Comparison of ENCODE assay signal across 7 mouse cellular contexts in genomic region chr9:107634406-107635278, GRCm38 (mm10). TPM values are rescaled to one million over a fixed set of nuclear protein-coding genes. Genes with fewer than 3 reads are reported as not detected.
DNase-seq lines count a peak whose midpoint lies in the region; ATAC-seq and TF ChIP-seq lines count a peak whose summit lies in the region.

No protein-coding gene starts in this region.

- ATAC-seq in lung, postnatal 0 days: no peak
- ATAC-seq in embryonic facial prominence, embryonic 12.5 days (ENCODE audit: insufficient number of reproducible peaks, insufficient read depth, low FRiP score, low TSS enrichment): no peak
- no peak for ATAC-seq in hindbrain, postnatal 0 days
- no peak for ATAC-seq in neural tube, embryonic 11.5 days (ENCODE audit: insufficient read depth, low FRiP score, low TSS enrichment)

- peak overlapping the region; percentile 96 for H3K9ac ChIP-seq in lung, postnatal 0 days (replicated peaks; ENCODE audit: low read depth)
- H3K9ac ChIP-seq in embryonic facial prominence, embryonic 12.5 days: peak overlapping the region; percentile 94
- peak overlapping the region; percentile 89 for H3K9ac ChIP-seq in hindbrain, postnatal 0 days (replicated peaks; ENCODE audit: low read length)
- peak overlapping the region; percentile 89 for H3K9ac ChIP-seq in neural tube, embryonic 11.5 days (ENCODE audit: low read length)

- no peak for DNase-seq in lung, postnatal 0 days (ENCODE audit: low spot score)
- DNase-seq in lung, postnatal 4 days: no peak
- DNase-seq in hindbrain, postnatal 0 days (ENCODE audit: low spot score): no peak
- no peak for DNase-seq in neural tube, embryonic 11.5 days (ENCODE audit: low spot score)
- DNase-seq in adrenal gland, adult 8-10 months: no peak
- DNase-seq in embryo, embryonic 11 days: no peak

- no peaks in the 10 kb centered on the region for H3K9me3 ChIP-seq in lung, postnatal 0 days (ENCODE audit: low read length)
- H3K9me3 ChIP-seq in embryonic facial prominence, embryonic 12.5 days: no peaks in the 10 kb centered on the region
- no peaks in the 10 kb centered on the region for H3K9me3 ChIP-seq in hindbrain, postnatal 0 days (ENCODE audit: low read length)
- no peaks in the 10 kb centered on the region for H3K9me3 ChIP-seq in neural tube, embryonic 11.5 days (ENCODE audit: control insufficient read depth, low read length)

- no peaks in the 10 kb centered on the region for H3K36me3 ChIP-seq in lung, postnatal 0 days (ENCODE audit: insufficient read depth, low read length)
- H3K36me3 ChIP-seq in embryonic facial prominence, embryonic 12.5 days: no peaks in the 10 kb centered on the region
- H3K36me3 ChIP-seq in hindbrain, postnatal 0 days (ENCODE audit: insufficient read depth, low read length): no peaks in the 10 kb centered on the region
- no peaks in the 10 kb centered on the region for H3K36me3 ChIP-seq in neural tube, embryonic 11.5 days (ENCODE audit: control insufficient read depth, insufficient read depth, low read length)

- H3K27me3 ChIP-seq in lung, postnatal 0 days (replicated peaks; ENCODE audit: insufficient read depth, low read length): no peaks in the 10 kb centered on the region
- no peaks in the 10 kb centered on the region for H3K27me3 ChIP-seq in embryonic facial prominence, embryonic 12.5 days
- H3K27me3 ChIP-seq in hindbrain, postnatal 0 days (ENCODE audit: insufficient read depth, low read length): no peaks in the 10 kb centered on the region
- H3K27me3 ChIP-seq in neural tube, embryonic 11.5 days (ENCODE audit: control insufficient read depth, insufficient read depth, low read length): no peaks in the 10 kb centered on the region

- peak overlapping the region; percentile 90 for H3K4me3 ChIP-seq in lung, postnatal 0 days (ENCODE audit: low read depth, low read length)
- peak overlapping the region; percentile 81 for H3K4me3 ChIP-seq in embryonic facial prominence, embryonic 12.5 days
- peak overlapping the region; percentile 81 for H3K4me3 ChIP-seq in hindbrain, postnatal 0 days (ENCODE audit: low read length)
- peak overlapping the region; percentile 90 for H3K4me3 ChIP-seq in neural tube, embryonic 11.5 days (ENCODE audit: low read depth, low read length)

- H3K4me1 ChIP-seq in lung, postnatal 0 days (ENCODE audit: insufficient read depth, low read depth, low read length): peaks cover 25% of the 10 kb centered on the region
- peaks cover 64% of the 10 kb centered on the region for H3K4me1 ChIP-seq in embryonic facial prominence, embryonic 12.5 days
- peaks cover 41% of the 10 kb centered on the region for H3K4me1 ChIP-seq in hindbrain, postnatal 0 days (ENCODE audit: insufficient read depth, low read length)
- peaks cover 57% of the 10 kb centered on the region for H3K4me1 ChIP-seq in neural tube, embryonic 11.5 days (ENCODE audit: control insufficient read depth, insufficient read depth, low read length)

- no peak for TF ChIP-seq EP300 in lung, postnatal 0 days (IDR thresholded peaks at IDR 0.05)

- peak overlapping the region; percentile 90 for H3K27ac ChIP-seq in lung, postnatal 0 days (ENCODE audit: low read length)
- peak overlapping the region; percentile 90 for H3K27ac ChIP-seq in embryonic facial prominence, embryonic 12.5 days
- H3K27ac ChIP-seq in hindbrain, postnatal 0 days: peak overlapping the region; percentile 93
- peak overlapping the region; percentile 98 for H3K27ac ChIP-seq in neural tube, embryonic 11.5 days (ENCODE audit: low read depth, low read length)

- peak overlapping the region; percentile 90 for H3K4me2 ChIP-seq in lung, postnatal 0 days (replicated peaks; ENCODE audit: low read depth, low read length)
- peak overlapping the region; percentile 95 for H3K4me2 ChIP-seq in embryonic facial prominence, embryonic 12.5 days (replicated peaks)
- H3K4me2 ChIP-seq in hindbrain, postnatal 0 days (ENCODE audit: low read depth, low read length): peak overlapping the region; percentile 96
- H3K4me2 ChIP-seq in neural tube, embryonic 11.5 days (ENCODE audit: low read depth): peak overlapping the region; percentile 77

- WGBS in lung, postnatal 0 days: 1% methylated on average over 35 of the region's 35 CpGs
- WGBS in embryonic facial prominence, embryonic 12.5 days: 2% methylated on average over 35 of the region's 35 CpGs
- under 1% methylated on average over 35 of the region's 35 CpGs for WGBS in hindbrain, postnatal 0 days
- under 1% methylated on average over 35 of the region's 35 CpGs for WGBS in neural tube, embryonic 11.5 days

- 0 out of 2 replicates have a peak, but pooled peaks have one; percentile 7 for TF ChIP-seq CTCF in lung, postnatal 0 days (IDR thresholded peaks at IDR 0.05)
- TF ChIP-seq CTCF in hindbrain, postnatal 0 days (IDR thresholded peaks at IDR 0.05; ENCODE audit: low read depth): peak; percentile 1; the same call in 1 of the 2 replicates

RNA-seq across cellular contexts. Expression of gene Gnai2, which starts 0.5 kb away (rescaled TPM):
- polyA plus RNA-seq in lung, postnatal 0 days (2015; fragmentation: Nextera tagmentation; extraction: Ambion mirVana): 414 and 417 TPM in 2 replicates
- 439 and 443 TPM in 2 replicates for polyA plus RNA-seq in embryonic facial prominence, embryonic 12.5 days (2016; fragmentation: Nextera tagmentation; extraction: Ambion mirVana)
- 334 and 369 TPM in 2 replicates for total RNA-seq in hindbrain, postnatal 0 days (2014; rRNA removed)
- polyA plus RNA-seq in hindbrain, postnatal 0 days (2015; fragmentation: Nextera tagmentation; extraction: Ambion mirVana): 275 and 287 TPM in 2 replicates
- polyA plus RNA-seq in neural tube, embryonic 11.5 days (2014; fragmentation: Nextera tagmentation; extraction: Ambion mirVana): 434 and 452 TPM in 2 replicates
- total RNA-seq in adrenal gland, adult 8-10 months (2022): 100 to 1,000 TPM; 229 to 382 (median 295) TPM

RNA-seq across cellular contexts. Expression of gene Sema3b, which starts 25.6 kb away (rescaled TPM):
- polyA plus RNA-seq in lung, postnatal 0 days (2015; fragmentation: Nextera tagmentation; extraction: Ambion mirVana): 31.9 and 34.3 TPM in 2 replicates
- polyA plus RNA-seq in embryonic facial prominence, embryonic 12.5 days (2016; fragmentation: Nextera tagmentation; extraction: Ambion mirVana): 3.8 and 6.9 TPM in 2 replicates
- 11.2 and 14.6 TPM in 2 replicates for total RNA-seq in hindbrain, postnatal 0 days (2014; rRNA removed)
- polyA plus RNA-seq in hindbrain, postnatal 0 days (2015; fragmentation: Nextera tagmentation; extraction: Ambion mirVana): 8.3 and 9.0 TPM in 2 replicates
- 2.6 and 3.0 TPM in 2 replicates for polyA plus RNA-seq in neural tube, embryonic 11.5 days (2014; fragmentation: Nextera tagmentation; extraction: Ambion mirVana)
- 1 to 10 TPM; 5.0 to 7.7 (median 6.2) TPM for total RNA-seq in adrenal gland, adult 8-10 months (2022)

RNA-seq across cellular contexts. Expression of gene Slc38a3, which starts 34.7 kb away (rescaled TPM):
- polyA plus RNA-seq in lung, postnatal 0 days (2015; fragmentation: Nextera tagmentation; extraction: Ambion mirVana): 0.51 and 0.81 TPM in 2 replicates
- polyA plus RNA-seq in embryonic facial prominence, embryonic 12.5 days (2016; fragmentation: Nextera tagmentation; extraction: Ambion mirVana): 8.2 and 8.3 TPM in 2 replicates
- 102 and 134 TPM in 2 replicates for total RNA-seq in hindbrain, postnatal 0 days (2014; rRNA removed)
- 52.1 and 54.5 TPM in 2 replicates for polyA plus RNA-seq in hindbrain, postnatal 0 days (2015; fragmentation: Nextera tagmentation; extraction: Ambion mirVana)
- polyA plus RNA-seq in neural tube, embryonic 11.5 days (2014; fragmentation: Nextera tagmentation; extraction: Ambion mirVana): 6.8 and 7.2 TPM in 2 replicates
- 1 to 10 TPM in 1 of 4 experiments, under 1 TPM in 3; 0.31 to 2.2 (median 0.74) TPM for total RNA-seq in adrenal gland, adult 8-10 months (2022)

RNA-seq across cellular contexts. Expression of gene Gnat1, which starts 44.9 kb away (rescaled TPM):
- polyA plus RNA-seq in lung, postnatal 0 days (2015; fragmentation: Nextera tagmentation; extraction: Ambion mirVana): 0.23 and 0.30 TPM in 2 replicates
- 1.4 and 3.0 TPM in 2 replicates for polyA plus RNA-seq in embryonic facial prominence, embryonic 12.5 days (2016; fragmentation: Nextera tagmentation; extraction: Ambion mirVana)
- 0.52 TPM in 1 of 2 replicates, not detected in the other for total RNA-seq in hindbrain, postnatal 0 days (2014; rRNA removed)
- 2.4 and 2.7 TPM in 2 replicates for polyA plus RNA-seq in hindbrain, postnatal 0 days (2015; fragmentation: Nextera tagmentation; extraction: Ambion mirVana)
- polyA plus RNA-seq in neural tube, embryonic 11.5 days (2014; fragmentation: Nextera tagmentation; extraction: Ambion mirVana): 1.9 and 2.4 TPM in 2 replicates
- total RNA-seq in adrenal gland, adult 8-10 months (2022): under 1 TPM in 1 of 4 experiments, not detected in 3; 0.74 TPM

RNA-seq across cellular contexts. Expression of gene Ifrd2, which starts 47.2 kb away (rescaled TPM):
- 22.4 and 24.1 TPM in 2 replicates for polyA plus RNA-seq in lung, postnatal 0 days (2015; fragmentation: Nextera tagmentation; extraction: Ambion mirVana)
- polyA plus RNA-seq in embryonic facial prominence, embryonic 12.5 days (2016; fragmentation: Nextera tagmentation; extraction: Ambion mirVana): 35.8 and 36.9 TPM in 2 replicates
- 7.6 and 10.9 TPM in 2 replicates for total RNA-seq in hindbrain, postnatal 0 days (2014; rRNA removed)
- polyA plus RNA-seq in hindbrain, postnatal 0 days (2015; fragmentation: Nextera tagmentation; extraction: Ambion mirVana): 9.0 and 9.3 TPM in 2 replicates
- polyA plus RNA-seq in neural tube, embryonic 11.5 days (2014; fragmentation: Nextera tagmentation; extraction: Ambion mirVana): 35.2 and 39.0 TPM in 2 replicates
- 10 to 100 TPM; 36.7 to 49.1 (median 39.8) TPM for total RNA-seq in adrenal gland, adult 8-10 months (2022)
